Mouse (Mus musculus): ENCODE measurements at regions not wholly inside any gene's neighbourhood (a gene's known extent, or its start where the extent isn't known, plus 50 kb on each side); places are given as distances from the start of the nearest gene placed in this dataset.

DNA sequence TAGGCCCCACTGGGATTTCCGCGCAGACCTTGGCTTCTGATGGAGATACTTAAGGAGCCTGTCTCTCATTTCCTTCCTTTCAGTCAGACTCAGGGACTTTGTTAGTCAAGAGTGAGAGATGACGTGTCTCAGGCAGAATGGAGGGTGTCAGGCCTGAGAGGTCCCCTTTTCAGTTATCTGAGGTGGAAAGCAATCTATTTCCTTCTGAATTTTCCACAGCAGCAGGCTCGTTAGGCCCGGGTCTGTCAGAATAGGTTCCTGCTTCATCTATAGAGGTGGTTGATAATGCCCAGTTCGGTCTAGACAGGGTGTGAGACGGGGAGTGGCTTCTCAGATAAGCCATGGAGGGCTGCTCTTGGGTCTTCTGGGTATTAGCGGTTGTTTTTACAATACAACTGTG is 68.8 kb upstream of the Tut7 start:
- intact Hi-C loops (cut with DNase I): no loop called here
- no peak for DNase-seq (ENCODE audit: low spot score in 2 of 2)

DNA sequence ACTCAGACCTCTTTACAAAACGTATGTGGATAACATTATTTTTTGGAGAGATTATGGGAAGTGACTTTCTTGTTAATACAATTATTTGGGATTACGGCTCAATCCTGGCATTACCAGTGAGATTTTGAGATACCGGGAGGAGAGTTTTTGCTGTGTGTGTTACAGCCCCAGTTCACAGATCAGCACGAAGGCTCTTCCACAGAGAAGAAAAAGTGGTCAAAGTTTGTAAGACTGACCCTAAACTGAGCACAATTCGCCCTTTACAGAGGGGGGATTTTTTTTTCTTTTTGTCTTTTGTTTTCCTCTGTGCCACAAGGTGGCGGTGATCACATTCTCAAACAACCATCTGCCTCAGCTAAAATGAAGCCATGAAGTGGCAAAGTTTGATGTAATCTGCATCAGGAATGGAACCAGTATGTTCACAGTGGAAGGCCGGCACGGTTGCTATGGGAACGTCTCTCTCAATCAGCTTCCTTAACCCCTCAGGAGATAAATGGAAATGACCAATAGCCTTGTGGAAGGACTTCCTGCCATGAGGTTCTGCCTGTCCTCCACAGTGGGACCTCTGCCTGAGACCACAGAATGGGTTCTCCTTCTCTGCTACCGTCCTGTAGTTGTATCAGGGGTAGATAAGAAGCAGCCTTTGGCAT is 66.6 kb upstream of the Tut7 start:
- peak; percentile 48 to 76 for DNase-seq (ENCODE audit: low spot score in 2 of 2)
- intact Hi-C loops (cut with DNase I): loop anchor here (1.0 to 2.0 kb wide), 2 partner anchors 285 to 579 kb away; no protein-coding TSS in a partner anchor

DNA sequence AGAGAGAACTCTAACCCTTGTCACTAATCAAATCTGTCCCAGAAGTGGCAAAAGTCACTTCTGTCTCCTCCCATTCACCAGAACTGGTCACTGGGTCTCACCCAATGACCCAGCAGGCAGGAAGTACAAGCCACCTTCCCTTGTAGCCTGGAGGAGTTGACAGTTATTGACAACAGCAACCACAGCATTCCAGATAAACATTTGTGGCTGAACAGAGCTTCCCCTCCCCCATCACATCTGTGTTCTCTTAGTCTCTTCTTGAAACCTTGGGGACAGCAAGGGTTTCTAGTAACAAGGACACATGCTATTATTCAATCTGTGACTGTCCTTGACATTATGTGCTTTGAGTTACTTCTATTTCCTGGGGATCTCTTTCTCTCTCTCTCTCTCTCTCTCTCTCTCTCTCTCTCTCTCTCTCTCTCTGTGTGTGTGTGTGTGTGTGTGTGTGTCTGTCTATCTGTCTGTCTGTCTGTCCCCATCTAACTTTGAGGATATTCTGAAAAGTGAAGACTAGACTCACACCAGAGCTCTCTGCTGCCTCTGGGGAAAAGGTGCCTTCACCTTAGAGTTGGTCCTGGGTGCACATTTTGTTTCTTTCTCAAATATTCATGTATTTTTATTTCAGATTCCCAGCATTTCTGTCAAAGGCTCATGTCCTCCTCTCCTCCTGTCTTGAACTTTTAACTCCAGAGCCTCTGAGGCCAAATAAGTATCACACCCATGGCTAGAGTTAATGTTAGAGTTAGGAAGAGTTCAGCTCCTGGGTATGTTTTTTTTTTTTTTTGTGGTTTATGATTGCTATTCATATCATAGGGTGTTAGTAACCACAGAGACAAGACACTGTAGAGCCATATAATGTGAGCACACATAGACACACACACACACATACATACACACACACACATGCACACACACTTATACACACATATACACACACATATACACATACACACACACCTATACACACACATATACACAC is 65.4 kb upstream of the Tut7 start:
- DNase-seq (ENCODE audit: low spot score in 2 of 2): no peak
- intact Hi-C loops (cut with DNase I): loop anchor here (1.0 to 2.0 kb wide), 2 partner anchors 286 to 580 kb away; no protein-coding TSS in a partner anchor

DNA sequence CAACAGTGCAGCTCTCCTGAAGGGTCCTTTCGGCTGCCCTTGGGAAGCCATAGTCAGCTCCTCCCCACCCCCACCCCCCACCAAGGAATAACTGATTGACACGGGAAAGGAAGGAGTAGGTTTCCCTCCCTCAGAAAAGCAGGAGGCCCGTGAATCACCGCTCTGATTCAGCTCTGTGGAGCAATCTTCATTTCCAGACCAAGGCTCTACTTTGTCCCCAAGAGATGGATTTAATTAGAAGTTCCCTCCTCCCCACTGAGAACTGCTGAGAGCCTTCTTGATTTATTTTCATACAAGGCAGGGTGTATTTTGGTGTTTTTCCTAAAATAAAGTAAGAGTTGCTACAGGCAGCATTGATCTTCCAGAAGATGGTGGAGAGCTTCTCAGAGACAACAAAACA is 64.4 kb upstream of the Tut7 start:
- intact Hi-C loops (cut with DNase I): no loop called here
- peak in 1 of 2 experiments; percentile 84 for DNase-seq (ENCODE audit: low spot score in 2 of 2)

DNA sequence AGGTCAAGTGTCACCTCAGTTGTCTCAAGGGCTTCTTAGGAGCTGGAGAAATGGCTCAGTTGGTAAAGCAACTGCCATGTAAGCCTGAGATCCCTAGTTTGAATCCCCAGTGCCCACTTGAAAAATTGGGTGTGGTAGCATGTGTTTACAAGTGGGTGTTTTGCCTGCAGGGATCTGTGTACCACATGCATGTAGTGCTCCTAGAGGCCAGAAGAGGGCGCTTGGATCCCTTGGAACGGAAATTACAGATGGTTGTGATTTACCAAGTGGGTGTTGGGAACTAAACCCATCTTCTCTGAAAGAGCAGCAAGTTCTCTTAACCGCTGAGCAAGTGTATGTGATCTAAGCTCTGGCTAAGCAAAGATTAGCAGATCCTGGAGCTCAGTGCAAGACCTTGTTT is 63.6 kb upstream of the Tut7 start:
- no peak for DNase-seq (ENCODE audit: low spot score in 2 of 2)
- intact Hi-C loops (cut with DNase I): no loop called here

DNA sequence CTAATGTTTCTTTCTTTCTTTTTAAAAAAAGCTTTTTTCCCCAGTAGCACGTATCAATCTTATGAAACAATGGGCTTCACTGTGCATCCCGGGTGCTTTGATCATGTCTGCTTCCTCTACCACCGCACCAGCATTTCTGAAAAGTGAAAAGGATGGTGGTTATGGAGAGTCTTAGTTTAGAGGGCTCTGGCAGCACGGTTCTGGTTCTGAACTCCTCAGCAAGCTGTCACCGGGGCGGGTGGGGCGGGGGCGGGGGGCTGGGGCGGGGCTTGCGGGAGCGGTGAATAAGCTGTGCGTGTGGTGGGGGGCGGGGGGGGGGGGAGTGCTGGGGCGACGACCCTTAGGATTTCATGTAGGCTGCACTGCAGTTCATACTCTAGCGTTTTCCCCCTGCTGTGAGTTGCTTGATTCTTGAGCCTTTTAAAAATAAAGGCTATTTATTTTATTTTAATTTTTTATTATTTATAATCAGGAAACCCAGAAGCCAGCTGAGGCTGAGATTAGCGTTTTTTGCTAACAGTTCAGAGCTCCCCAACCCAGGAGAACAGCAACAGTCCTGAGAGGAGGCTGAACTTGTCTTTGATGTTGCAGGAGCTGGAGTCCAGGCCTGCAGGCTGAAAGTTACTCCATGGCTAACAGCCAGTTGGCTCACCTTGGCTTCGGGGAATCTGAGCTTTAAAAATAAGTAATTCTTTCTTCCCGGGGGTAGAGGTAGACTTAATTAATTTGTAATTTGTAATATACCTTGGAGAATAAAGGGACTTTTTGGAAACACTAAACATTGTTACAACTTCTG is 59.2 kb upstream of the Tut7 start:
- no peak for DNase-seq (ENCODE audit: low spot score in 2 of 2)
- intact Hi-C loops (cut with DNase I): no loop called here

DNA sequence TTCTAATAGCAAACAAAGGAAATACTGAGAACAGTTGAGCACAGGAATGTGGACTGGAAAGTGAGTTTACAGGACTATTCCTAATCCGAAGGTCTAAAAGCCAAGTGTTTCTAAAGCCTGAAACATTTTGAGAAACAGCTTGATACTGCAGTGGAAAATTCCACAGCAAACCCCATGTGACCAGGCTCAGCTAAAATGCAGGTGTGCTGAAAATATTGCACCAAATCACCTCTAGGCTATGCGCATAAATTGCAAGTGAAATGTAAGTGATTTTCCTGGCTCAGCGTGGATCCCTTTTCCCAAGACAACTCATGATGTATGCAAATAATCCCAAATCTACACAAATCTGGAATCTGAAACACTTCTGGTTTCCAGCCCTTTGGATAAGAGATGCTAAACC is 57.1 kb upstream of the Tut7 start:
- intact Hi-C loops (cut with DNase I): no loop called here
- DNase-seq (ENCODE audit: low spot score in 2 of 2): no peak

DNA sequence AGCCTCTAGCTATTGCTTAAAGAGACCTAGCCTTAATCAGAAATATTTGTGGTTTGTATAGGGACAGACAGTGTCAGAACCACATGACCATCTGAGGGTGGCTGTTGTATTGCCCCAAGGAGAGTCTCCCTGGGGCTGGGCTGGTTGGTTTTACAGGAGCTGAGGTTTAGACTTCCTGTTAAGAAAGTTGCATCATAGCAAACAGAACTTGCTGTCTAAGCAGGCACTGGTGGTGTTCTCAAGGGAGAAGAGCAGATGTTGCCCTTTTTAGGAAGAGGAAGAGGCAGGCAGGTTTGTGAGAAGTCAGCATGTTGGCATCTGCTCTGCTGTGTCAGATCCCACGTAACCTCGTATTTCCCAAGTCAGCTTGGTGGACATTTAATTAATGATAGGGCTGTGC is 52.7 kb upstream of the Tut7 start:
- DNase-seq (ENCODE audit: low spot score in 2 of 2): peak in 1 of 2 experiments; percentile 43

DNA sequence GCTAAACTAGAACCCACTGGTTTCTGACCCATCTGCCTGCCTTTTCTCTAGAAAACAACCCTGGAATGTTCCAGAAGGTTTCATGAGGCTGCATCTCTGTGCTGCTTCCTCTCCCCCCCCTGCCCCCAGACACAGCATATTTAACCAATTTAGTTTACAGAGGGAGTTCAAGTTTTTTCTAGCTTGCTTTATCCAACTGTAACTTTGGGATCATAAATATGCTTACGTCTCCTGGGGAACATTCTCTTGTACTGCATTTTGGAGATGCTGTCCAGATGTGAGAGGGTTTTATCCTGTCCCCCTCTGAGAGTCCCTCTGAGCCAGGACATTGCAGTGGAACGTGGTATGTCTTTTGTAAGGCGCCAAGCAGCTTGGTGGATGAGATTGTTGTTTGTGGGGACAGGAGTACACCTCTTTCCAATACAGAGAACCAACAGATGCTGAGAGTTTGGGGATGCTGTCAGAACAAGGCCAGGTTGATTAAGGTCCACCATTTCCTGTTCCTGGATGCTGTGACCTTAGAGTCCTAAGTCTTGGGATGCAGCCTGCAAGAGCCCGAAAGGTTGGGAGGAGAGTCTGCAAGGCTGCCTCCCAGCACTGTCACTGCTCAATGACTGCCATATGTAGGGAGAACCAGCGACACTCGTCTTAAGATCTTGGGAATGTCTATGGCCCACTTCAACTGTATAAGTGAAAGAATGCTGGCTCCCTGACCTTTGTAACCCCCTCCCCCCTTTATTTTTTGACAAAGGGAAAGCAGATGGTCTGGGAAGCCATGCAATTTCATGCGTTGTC is 51.4 kb upstream of the Tut7 start:
- intact Hi-C loops (cut with DNase I): no loop called here
- no peak for DNase-seq (ENCODE audit: low spot score in 2 of 2)

More for the DNA sequence above, 52.7 kb upstream of the Tut7 start:
- intact Hi-C loops (cut with DNase I): no loop called here

Measured in left cerebral cortex, postnatal 25 days (tissue).